ENCODE assay signal across 9 mouse cellular contexts in genomic region chr3:122360721-122361138, GRCm38 (mm10).
A peak's percentile ranks its signal among the peaks of the same experiment; 100 is the strongest.
DNase-seq lines count a peak whose midpoint lies in the region; ATAC-seq and TF ChIP-seq lines count a peak whose summit lies in the region.
"Had no signal": no experiment of that assay in that cellular context is flagged by ENCODE, and none has a peak within 500 bp of the region (broad histone marks: within the 10 kb centered on the region; RNA-seq: fewer than 3 reads in every experiment).

No protein-coding gene starts in this region.

- no peaks in the 10 kb centered on the region for H3K27me3 ChIP-seq in intestine, embryonic 14.5 days (replicated peaks; ENCODE audit: control insufficient read depth, insufficient read depth, low read length)
- H3K27me3 ChIP-seq in intestine, postnatal 0 days (replicated peaks; ENCODE audit: control insufficient read depth, insufficient read depth, low read length): no peaks in the 10 kb centered on the region
- no peaks in the 10 kb centered on the region for H3K27me3 ChIP-seq in limb, embryonic 14.5 days (ENCODE audit: control insufficient read depth, insufficient read depth, low read length)
- H3K27me3 ChIP-seq: heart, embryonic 15.5 days had no signal

- DNase-seq in intestine, embryonic 14.5 days (ENCODE audit: low spot score): no peak
- peak; percentile 61 for DNase-seq in embryo, embryonic 11 days
- peak; percentile 59 to 66 for DNase-seq in heart, postnatal 10 days
- DNase-seq in limb, embryonic 14.5 days (ENCODE audit: low spot score): peak; percentile 63
- DNase-seq in left cerebral cortex, adult 9 months (ENCODE audit: low spot score in 2 of 2): no peak
- no peak for DNase-seq in natural killer cell, adult 2 months (ENCODE audit: low spot score in 2 of 2)
- DNase-seq in urinary bladder, adult 18-20 months (ENCODE audit: low spot score in 2 of 2): no peak

- no peak overlapping the region for H3K4me3 ChIP-seq in intestine, embryonic 14.5 days (ENCODE audit: low read depth, low read length)
- no peak overlapping the region for H3K4me3 ChIP-seq in intestine, postnatal 0 days (ENCODE audit: low read depth, low read length)
- H3K4me3 ChIP-seq in limb, embryonic 14.5 days (replicated peaks; ENCODE audit: low read length): no peak overlapping the region
- H3K4me3 ChIP-seq: heart, embryonic 15.5 days had no signal

- H3K36me3 ChIP-seq in intestine, embryonic 14.5 days (ENCODE audit: control insufficient read depth, insufficient read depth, low read length): no peaks in the 10 kb centered on the region
- no peaks in the 10 kb centered on the region for H3K36me3 ChIP-seq in intestine, postnatal 0 days (ENCODE audit: control insufficient read depth, insufficient read depth)
- no peaks in the 10 kb centered on the region for H3K36me3 ChIP-seq in limb, embryonic 14.5 days (ENCODE audit: control insufficient read depth, insufficient read depth, low read length)
- H3K36me3 ChIP-seq: heart, embryonic 15.5 days had no signal

- H3K9ac ChIP-seq in intestine, embryonic 14.5 days (ENCODE audit: low read length): no peak overlapping the region
- no peak overlapping the region for H3K9ac ChIP-seq in intestine, postnatal 0 days (ENCODE audit: low read depth, low read length)
- H3K9ac ChIP-seq in limb, embryonic 14.5 days (ENCODE audit: low read depth, low read length, severe bottlenecking): no peak overlapping the region
- H3K9ac ChIP-seq: heart, embryonic 15.5 days had no signal

- no peak for TF ChIP-seq POLR2A in limb, embryonic 14.5 days (IDR thresholded peaks at IDR 0.05; ENCODE audit: borderline replicate concordance, extremely low read depth, insufficient read depth, insufficient read length)

- no peak for ATAC-seq in intestine, embryonic 14.5 days (replicated peaks; ENCODE audit: low FRiP score, low TSS enrichment, low read depth)
- no peak for ATAC-seq in intestine, postnatal 0 days
- ATAC-seq in limb, embryonic 14.5 days (ENCODE audit: low FRiP score, low read depth): peak; percentile 63

- H3K27ac ChIP-seq in intestine, embryonic 14.5 days (ENCODE audit: low read depth): peak overlapping the region; percentile 28; the same call in 1 of the 2 replicates
- no peak overlapping the region for H3K27ac ChIP-seq in intestine, postnatal 0 days (ENCODE audit: low read depth, low read length)
- H3K27ac ChIP-seq in limb, embryonic 14.5 days (replicated peaks; ENCODE audit: low read depth, low read length): no peak overlapping the region
- H3K27ac ChIP-seq: heart, embryonic 15.5 days had no signal

- no peak for TF ChIP-seq CTCF in intestine, postnatal 0 days (IDR thresholded peaks at IDR 0.05; ENCODE audit: low read depth)

- peaks cover 18% of the 10 kb centered on the region for H3K4me1 ChIP-seq in intestine, embryonic 14.5 days (replicated peaks; ENCODE audit: control insufficient read depth, insufficient read depth, low read length)
- H3K4me1 ChIP-seq in intestine, postnatal 0 days (replicated peaks; ENCODE audit: control insufficient read depth, insufficient read depth, low read length): no peaks in the 10 kb centered on the region
- H3K4me1 ChIP-seq in limb, embryonic 14.5 days (ENCODE audit: control insufficient read depth, insufficient read depth, low read length): peaks cover 23% of the 10 kb centered on the region

- 35% methylated on average over 5 of the region's 5 CpGs for WGBS in intestine, embryonic 14.5 days
- 47% methylated on average over 5 of the region's 5 CpGs for whole genome bisulfite sequencing in intestine, postnatal 0 days
- WGBS in limb, embryonic 14.5 days: 29% methylated on average over 5 of the region's 5 CpGs

- no peak overlapping the region for H3K4me2 ChIP-seq in intestine, embryonic 14.5 days (ENCODE audit: low read length)
- no peak overlapping the region for H3K4me2 ChIP-seq in intestine, postnatal 0 days (replicated peaks; ENCODE audit: low read depth)
- no peak overlapping the region for H3K4me2 ChIP-seq in limb, embryonic 14.5 days (replicated peaks; ENCODE audit: low read depth, low read length, severe bottlenecking)
- H3K4me2 ChIP-seq: heart, embryonic 15.5 days had no signal

- intact Hi-C loops in heart, postnatal 10 days (cut with DNase I): no loop called here

- no peaks in the 10 kb centered on the region for H3K9me3 ChIP-seq in intestine, embryonic 14.5 days (ENCODE audit: control insufficient read depth, low read length)
- no peaks in the 10 kb centered on the region for H3K9me3 ChIP-seq in intestine, postnatal 0 days (ENCODE audit: control insufficient read depth)
- no peaks in the 10 kb centered on the region for H3K9me3 ChIP-seq in limb, embryonic 14.5 days (ENCODE audit: control insufficient read depth, low read length)
- H3K9me3 ChIP-seq: heart, embryonic 15.5 days had no signal

Comparison
In these comparisons a context has a peak if more than half of its experiments do, and no peak if none do; other contexts are left out.
1. DNase-seq: peak in embryo, embryonic 11 days (single experiment), heart, postnatal 10 days (2 of 2) and limb, embryonic 14.5 days (single experiment); none in intestine, embryonic 14.5 days (single experiment), left cerebral cortex, adult 9 months (0 of 2), natural killer cell, adult 2 months (0 of 2) and urinary bladder, adult 18-20 months (0 of 2).